Mouse (Mus musculus): ENCODE results near the gene Avpi1.

GRCm38 (mm10) chr19:42144541-42145167, 15.8 kb upstream of the Avpi1 start:
- TF ChIP-seq CTCF (conservative IDR thresholded peaks at IDR 0.05; ENCODE audit: low read length): peak; percentile 72
- no peak for TF ChIP-seq POU5F1 (IDR thresholded peaks at IDR 0.05; ENCODE audit: borderline replicate concordance, low read length)
- no peak for TF ChIP-seq NANOG (IDR thresholded peaks at IDR 0.05; ENCODE audit: borderline replicate concordance, low read length)

Data from E14TG2a.4 (cell line).